Mouse (Mus musculus): ENCODE data around the gene Acnat1.

DNA sequence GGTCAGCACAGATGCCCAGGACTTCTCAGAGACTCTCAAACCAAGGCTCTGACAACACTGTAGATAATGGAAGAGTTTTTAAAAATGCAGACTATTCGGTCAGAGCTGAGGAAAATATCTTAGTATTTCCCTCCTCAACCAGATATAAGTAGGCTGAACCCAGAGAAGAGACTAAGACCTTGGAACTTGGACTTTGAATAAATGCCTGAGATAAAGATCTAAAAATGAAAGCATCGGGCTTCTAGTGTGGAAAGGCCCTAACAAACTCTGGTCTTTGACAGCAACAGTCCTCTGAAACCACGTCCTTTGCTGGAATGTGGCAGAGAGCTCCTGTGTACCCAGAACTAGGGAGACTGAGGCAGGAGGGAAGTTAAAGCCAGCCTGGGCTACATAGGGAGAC, 32.7 kb upstream of the Acnat1 start, which contains the start of gene Baat:
- no peak for TF ChIP-seq CHD2 (IDR thresholded peaks at IDR 0.05; ENCODE audit: low read depth, low read length)
- TF ChIP-seq ZNF384 (IDR thresholded peaks at IDR 0.05; ENCODE audit: low read depth, low read length) = no peak
- no peak for TF ChIP-seq MAFK (IDR thresholded peaks at IDR 0.05; ENCODE audit: insufficient read depth, low read depth, low read length)
